Mouse (Mus musculus): ENCODE data around the gene U2surp.
A peak's percentile ranks its signal among the peaks of the same experiment; 100 is the strongest.

Gene U2surp

GRCm38 (mm10) chr9:95539176-95539800, 27.5 kb upstream of the U2surp start:
- no peak for DNase-seq (ENCODE audit: low spot score in 2 of 2)

DNA sequence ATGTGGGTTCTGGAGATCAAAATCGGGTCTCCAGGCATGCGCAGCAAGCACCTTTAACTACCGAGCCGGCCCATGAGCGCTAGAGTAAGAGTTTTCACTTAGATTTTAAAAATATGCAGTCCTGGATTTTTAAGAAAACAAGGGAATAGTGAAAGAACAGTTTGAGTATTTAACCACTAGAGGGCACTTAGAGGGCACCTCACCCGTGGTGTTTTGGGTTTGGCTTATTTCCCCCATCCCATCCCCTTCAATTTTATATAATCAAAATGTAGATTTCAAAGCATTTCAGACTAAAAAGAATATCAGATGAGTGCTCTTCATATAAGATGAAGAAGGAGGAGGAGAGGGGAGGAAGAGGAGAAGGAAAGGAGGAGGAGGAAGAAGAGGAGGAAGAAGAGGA, 22.0 kb upstream of the U2surp start:
- no peak for DNase-seq (ENCODE audit: low spot score in 2 of 2)

GRCm38 (mm10) chr9:95531144-95531543, 19.3 kb upstream of the U2surp start:
- no peak for DNase-seq (ENCODE audit: low spot score in 2 of 2)

- DNase-seq (ENCODE audit: low spot score in 2 of 2): no peak
Observed at GRCm38 (mm10) chr9:95527676-95528075, 15.9 kb upstream of the U2surp start.

GRCm38 (mm10) chr9:95525961-95526360, 14.2 kb upstream of the U2surp start:
- no peak for DNase-seq (ENCODE audit: low spot score in 2 of 2)

GRCm38 (mm10) chr9:95525376-95525775, 13.6 kb upstream of the U2surp start:
- no peak for DNase-seq (ENCODE audit: low spot score in 2 of 2)

DNA sequence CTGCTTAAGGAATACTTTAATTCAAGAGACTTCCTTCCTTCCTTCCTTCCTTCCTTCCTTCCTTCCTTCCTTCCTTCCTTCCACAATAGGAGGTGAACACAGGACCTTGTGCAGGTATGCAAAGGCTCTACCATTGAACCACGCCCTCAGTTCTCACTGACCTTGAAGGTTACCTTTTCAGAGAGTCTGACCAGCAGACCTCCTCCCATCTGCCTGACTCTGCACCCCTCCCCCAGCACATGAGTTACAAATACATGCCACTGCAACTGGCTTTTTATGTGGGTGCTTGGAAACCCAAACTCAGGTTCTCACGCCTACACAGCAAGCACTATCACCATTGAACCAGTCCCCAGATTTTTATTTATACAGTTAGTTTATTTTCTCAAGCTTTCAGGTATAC, 10.8 kb upstream of the U2surp start:
- no peak for DNase-seq (ENCODE audit: low spot score in 2 of 2)

GRCm38 (mm10) chr9:95521566-95521965, 9.8 kb upstream of the U2surp start:
- DNase-seq (ENCODE audit: low spot score in 2 of 2): no peak

- no peak for DNase-seq (ENCODE audit: low spot score in 2 of 2)
Observed at GRCm38 (mm10) chr9:95521031-95521430, 9.2 kb upstream of the U2surp start.

- DNase-seq (ENCODE audit: low spot score in 2 of 2): no peak
Observed at GRCm38 (mm10) chr9:95520563-95520962, 8.8 kb upstream of the U2surp start.

GRCm38 (mm10) chr9:95514361-95514760, 2.6 kb upstream of the U2surp start:
- DNase-seq (ENCODE audit: low spot score in 2 of 2): peak in 1 of 2 experiments; percentile 49

- DNase-seq (ENCODE audit: low spot score in 2 of 2): no peak
Observed at GRCm38 (mm10) chr9:95513776-95514175, 2.0 kb upstream of the U2surp start.

DNA sequence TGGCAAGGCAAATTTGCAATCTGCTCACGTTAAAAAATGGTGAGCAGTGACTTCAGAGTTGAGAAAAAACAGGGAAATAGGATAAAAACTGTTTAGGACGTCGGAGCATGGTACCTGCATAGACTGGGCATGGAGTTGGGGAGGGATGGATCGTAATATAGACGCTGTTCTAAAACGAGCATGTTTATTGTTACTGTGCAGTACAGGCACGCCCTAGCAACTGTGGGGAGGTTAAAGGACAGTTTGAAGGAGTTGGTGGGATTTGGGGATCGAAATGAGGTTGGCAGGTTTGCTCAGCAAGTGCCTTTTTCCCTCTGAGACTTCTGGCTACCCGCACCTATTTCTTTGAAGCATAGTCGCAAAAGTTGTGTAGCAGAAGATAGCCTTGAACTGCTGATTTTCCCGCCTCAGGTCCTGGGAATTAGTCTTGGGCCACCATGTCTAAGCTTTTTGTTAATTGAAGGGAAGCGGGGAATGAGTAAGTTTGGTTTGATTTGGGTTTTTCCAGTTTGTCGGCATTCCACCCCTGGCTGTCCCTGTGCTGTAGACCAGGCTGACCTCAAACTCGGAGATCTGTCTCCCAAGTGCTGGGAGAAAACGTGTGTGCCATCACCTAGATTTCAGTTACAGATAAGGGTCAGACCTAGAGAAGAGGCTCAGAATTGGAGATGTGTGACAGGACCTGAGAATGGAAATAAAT, 685 bp upstream of the U2surp start:
- no peak for DNase-seq (ENCODE audit: low spot score in 2 of 2)

DNA sequence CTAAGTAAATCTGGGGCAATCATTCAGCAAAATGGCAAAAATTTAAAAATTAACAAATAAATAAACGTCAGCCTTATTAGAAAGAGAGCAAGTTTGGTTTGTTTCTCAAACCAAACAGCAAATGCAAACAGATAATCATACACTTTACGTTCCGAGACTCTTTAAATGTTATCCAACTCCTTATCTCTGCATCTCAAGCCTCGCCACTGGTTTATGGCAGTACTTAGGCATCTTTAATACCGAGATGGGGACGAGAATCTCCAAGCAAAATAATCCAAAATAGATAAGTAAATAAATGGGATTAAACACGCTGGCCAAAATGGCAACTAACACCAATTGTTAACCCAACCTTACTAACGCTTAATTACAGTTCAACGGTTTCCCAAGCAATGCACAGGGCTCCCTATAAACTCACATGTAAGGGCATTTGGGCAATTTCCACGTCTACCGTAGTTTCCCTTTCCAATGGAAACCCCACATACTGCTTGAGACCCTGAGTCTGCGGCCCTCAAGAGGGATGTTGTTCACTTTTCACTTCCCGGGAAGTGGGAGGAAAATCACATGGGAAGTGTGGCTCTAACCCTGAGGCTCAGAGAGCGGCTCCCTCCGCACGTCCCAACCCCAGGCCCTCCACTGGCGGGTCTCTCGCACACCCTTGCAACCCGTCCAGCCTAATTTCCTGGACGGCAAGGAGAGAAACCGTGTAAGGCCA, 947 bp downstream of the U2surp start:
- no peak for DNase-seq (ENCODE audit: low spot score in 2 of 2)

DNA sequence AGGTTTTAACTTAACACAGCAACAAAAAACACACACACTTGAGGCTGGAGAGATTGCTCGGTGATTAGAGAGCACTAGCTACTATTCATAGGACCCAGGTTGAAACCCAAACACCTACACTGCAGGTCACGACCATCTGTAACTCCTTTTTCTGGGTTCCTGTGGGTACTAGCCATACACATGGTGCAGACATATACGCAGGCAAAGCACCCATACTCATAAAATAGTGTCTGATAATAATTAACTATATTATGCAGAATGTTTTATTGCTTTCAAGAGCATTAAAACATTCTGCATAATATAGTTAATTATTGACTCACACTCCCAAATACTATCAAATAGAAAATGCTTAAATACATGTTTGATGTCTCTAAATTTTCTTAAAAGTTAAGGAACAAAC, 6.1 kb downstream of the U2surp start:
- no peak for DNase-seq (ENCODE audit: low spot score in 2 of 2)

- no peak for DNase-seq (ENCODE audit: low spot score in 2 of 2)
Observed at GRCm38 (mm10) chr9:95499848-95500247, 11.9 kb downstream of the U2surp start.

- DNase-seq (ENCODE audit: low spot score in 2 of 2): no peak
Observed at GRCm38 (mm10) chr9:95495038-95495437, 16.8 kb downstream of the U2surp start.

DNA sequence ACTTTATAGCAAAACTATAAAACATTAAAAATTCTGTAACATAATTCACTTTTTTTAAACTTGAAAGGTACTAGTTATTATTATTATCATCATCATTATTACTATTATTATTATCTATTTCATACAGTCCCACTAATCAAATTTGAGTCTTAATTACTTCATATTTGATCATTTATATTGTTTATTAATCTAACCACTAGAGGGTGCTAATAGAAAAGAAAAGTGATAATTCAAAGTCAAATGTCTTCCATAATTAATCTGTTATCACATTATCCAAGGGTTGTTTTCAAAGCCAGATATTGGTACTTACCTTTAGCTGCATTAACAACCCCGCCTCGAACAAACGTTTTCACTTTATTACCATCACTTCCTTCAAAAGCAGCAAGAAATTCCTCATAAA, 18.4 kb downstream of the U2surp start:
- no peak for DNase-seq (ENCODE audit: low spot score in 2 of 2)

- DNase-seq (ENCODE audit: low spot score in 2 of 2): no peak
Observed at GRCm38 (mm10) chr9:95490003-95490402, 21.8 kb downstream of the U2surp start.

- no peak for DNase-seq (ENCODE audit: low spot score in 2 of 2)
Observed at GRCm38 (mm10) chr9:95488861-95489260, 22.9 kb downstream of the U2surp start.

- DNase-seq (ENCODE audit: low spot score in 2 of 2): no peak
Observed at GRCm38 (mm10) chr9:95479981-95480380, 31.8 kb downstream of the U2surp start.

- no peak for DNase-seq (ENCODE audit: low spot score in 2 of 2)
Observed at GRCm38 (mm10) chr9:95478443-95478842, 33.4 kb downstream of the U2surp start.

DNA sequence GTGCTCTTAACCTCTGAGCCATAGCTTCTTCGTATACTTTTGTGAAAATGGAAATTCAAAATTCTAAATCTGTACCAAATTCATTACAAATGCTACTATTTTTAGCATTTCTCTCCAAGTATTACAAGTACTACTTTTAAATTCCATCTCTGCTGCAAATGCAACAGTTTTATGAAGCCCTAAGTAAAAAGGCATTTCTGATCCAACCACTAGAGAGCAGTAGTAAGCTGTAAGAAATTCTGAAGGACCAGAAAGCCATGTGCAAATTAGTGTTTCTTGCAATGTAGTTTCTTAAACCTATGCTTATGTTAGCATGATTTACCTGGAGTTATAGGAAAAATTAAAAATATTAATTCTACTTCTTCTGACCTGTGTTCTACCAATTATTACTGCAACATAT, 38.9 kb downstream of the U2surp start:
- DNase-seq (ENCODE audit: low spot score in 2 of 2): no peak

Measured in left cerebral cortex, adult 9 months (tissue).